Mouse (Mus musculus): Measurements from ENCODE around the gene 4930470P17Rik.

- no peak for TF ChIP-seq CTCF (IDR thresholded peaks at IDR 0.05; ENCODE audit: borderline replicate concordance, insufficient read depth, low read length)
- no peak for TF ChIP-seq POLR2A (IDR thresholded peaks at IDR 0.05; ENCODE audit: low read depth, low read length)
These were observed 28.7 kb upstream of the 4930470P17Rik start for GRCm38 (mm10) chr2:170630553-170630952.

Data from embryonic fibroblast, embryonic 13.5 days (primary cell).